Mouse (Mus musculus) kidney, postnatal 36 days (tissue): ENCODE measurements around the gene Osbpl10.
A peak's percentile ranks its signal among the peaks of the same experiment; 100 is the strongest.
"Not testable (repeated sequence)": the region's sequence is repeated elsewhere in the genome, so short reads cannot be mapped to it uniquely, and the experiment has no call there.

ENCODE experiments used
- DNase-seq, 2 experiments: peaks; one replicate each; pipeline ENCODE4 v3.0.0; 2021 to 2022; ENCODE audit warnings: mixed read lengths in 2 of 2

The Osbpl10 gene

GRCm38 (mm10) chr9:114985741-114986140, 7.4 kb downstream of the Osbpl10 start:
- DNase-seq: no peak

- no peak for DNase-seq
These were observed 8.0 kb downstream of the Osbpl10 start for GRCm38 (mm10) chr9:114986361-114986760.

- no peak for DNase-seq
These were observed 9.7 kb downstream of the Osbpl10 start for GRCm38 (mm10) chr9:114988029-114988428.

- no peak for DNase-seq
These were observed 10.4 kb downstream of the Osbpl10 start for GRCm38 (mm10) chr9:114988610-114989327.

DNA sequence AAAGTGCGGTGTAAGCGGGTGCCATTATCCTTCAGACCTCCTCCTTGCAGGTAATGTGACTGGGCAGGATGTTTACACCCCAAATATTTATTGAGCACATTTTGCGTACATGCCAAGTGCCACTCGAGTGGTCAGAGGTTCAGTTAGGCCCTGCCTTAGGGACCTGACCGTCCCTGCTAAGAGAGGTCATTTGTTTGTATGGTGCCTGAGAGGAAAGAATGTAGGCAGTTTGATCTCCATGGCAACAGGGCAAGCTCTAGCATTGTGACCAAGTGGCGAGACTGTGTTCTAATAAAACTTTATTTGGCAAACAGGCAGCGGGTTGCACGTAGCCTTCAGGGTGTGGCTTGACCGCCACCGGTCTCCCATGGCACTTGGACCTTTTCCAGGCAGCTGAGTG, 12.1 kb downstream of the Osbpl10 start:
- DNase-seq: peak; percentile 33 to 45

- DNase-seq: no peak
These were observed 14.2 kb downstream of the Osbpl10 start for GRCm38 (mm10) chr9:114992528-114992927.

DNA sequence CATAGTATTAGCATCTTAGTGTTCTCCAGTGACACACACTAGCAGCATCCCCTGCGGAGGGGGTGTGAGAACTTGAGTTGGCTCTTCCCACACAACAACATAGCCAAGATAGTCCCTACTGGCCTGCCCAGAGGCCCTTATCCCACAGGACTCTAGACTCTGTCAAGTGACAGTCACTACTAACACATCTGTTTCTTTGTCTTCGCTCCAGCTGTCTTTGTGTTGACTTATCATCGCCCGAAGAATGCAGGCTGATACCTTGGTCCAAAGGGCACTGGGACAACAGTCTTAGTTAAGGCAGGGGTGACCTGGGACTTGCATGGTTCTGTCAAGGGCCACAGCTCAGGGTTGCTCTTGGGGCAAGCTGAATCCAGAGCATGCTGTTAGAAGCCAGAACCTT, 16.9 kb downstream of the Osbpl10 start:
- DNase-seq: peak; percentile 23 to 25

- peak in 1 of 2 experiments; percentile 39 for DNase-seq
These were observed 17.3 kb downstream of the Osbpl10 start for GRCm38 (mm10) chr9:114995716-114996115.

DNA sequence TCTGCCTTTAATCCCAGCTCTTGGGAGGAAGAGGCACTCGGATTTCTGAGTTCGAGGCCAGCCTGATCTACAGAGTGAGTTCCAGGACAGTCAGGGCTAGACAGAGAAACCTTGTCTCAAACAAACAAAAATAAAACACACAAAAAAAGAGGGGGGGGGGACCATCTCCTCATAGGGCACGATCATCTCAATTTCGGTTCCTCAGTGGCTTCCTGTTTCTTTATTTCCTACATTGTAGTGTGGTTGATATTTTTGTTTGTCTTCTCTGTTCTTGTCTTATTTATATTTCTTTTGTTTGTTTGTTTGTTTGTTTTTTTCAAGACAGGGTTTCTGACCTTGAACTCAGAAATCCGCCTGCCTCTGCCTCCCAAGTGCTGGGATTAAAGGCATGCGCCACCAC, 18.1 kb downstream of the Osbpl10 start:
- DNase-seq: no peak

DNA sequence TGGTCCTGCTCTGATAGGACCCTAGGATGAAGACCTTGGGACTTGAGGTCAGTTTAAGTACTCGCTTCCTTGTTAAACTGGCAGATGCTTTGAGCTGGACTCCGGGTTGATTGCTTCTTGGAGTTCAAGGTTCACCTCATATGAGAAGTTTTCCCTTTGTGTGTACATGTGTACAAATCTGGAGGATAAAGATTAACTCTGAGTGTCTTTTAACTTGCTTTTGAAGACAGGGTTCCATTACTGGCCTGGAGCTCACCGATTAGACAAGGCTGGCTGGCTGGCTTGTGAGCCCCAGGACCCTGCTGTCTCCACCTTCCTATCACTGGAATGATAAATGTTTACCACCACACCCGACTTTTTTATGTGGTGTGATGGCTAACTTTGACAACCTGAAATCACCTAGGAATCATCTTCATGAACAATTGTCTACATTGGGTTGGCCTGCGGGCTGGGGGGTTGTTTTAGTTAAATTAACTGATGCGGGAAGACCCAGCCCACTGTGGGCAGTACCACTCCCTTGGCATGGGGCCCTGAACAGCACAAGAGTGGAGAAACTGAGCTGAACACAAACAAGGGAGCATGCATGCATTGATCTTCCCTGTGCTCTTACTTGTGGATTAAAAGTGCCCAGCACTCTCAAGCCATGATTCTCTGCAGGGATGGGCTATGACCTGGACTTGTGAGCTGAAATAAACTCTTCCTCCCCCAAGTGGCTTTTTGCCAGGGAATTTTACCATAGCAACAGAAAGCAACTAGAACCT, 20.8 kb downstream of the Osbpl10 start:
- DNase-seq: peak; percentile 55 to 70

- peak in 1 of 2 experiments; percentile 58 for DNase-seq
These were observed 21.4 kb downstream of the Osbpl10 start for GRCm38 (mm10) chr9:114999771-115000146.

DNA sequence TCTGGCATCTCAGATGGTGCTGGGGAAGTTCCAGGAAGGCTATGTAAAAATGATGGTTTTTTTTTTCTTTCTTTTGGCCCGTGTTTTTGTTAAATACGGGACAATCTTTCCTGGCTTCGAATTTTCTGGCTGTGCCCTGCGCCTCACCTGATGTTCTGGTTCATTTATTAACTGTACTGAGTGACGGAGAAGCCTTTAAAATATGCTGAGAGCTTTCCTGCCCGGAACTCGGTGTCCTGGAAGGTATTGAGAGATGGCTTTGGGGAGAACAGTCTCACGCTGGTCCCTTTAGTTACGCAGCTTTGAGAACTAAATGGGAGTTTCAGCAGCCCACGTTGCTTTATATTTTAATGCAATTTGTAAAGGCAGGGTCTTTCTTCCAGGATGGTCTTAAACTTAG, 27.1 kb downstream of the Osbpl10 start:
- DNase-seq: peak; percentile 60 to 83

DNA sequence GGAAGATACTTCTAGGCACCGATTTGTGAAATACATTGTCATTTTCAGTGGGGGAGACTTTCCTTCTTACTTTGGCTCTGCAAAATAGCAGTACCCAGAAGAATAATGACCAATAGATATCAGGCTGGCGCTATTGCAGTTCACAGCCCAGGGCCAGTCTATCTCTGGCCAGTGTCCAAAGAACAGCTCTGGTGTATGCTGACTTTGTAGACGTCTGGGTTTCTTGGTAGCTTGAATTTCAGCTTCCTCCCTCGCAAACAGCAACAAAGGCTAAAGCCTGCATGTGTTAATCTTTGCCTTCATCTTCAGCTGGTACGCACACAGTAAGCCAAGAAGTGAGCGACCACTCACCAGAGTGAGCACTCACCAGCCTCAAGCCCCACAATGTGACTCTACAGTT, 29.4 kb downstream of the Osbpl10 start:
- peak in 1 of 2 experiments; percentile 37 for DNase-seq

- no peak for DNase-seq
These were observed 29.8 kb downstream of the Osbpl10 start for GRCm38 (mm10) chr9:115008194-115008593.

DNA sequence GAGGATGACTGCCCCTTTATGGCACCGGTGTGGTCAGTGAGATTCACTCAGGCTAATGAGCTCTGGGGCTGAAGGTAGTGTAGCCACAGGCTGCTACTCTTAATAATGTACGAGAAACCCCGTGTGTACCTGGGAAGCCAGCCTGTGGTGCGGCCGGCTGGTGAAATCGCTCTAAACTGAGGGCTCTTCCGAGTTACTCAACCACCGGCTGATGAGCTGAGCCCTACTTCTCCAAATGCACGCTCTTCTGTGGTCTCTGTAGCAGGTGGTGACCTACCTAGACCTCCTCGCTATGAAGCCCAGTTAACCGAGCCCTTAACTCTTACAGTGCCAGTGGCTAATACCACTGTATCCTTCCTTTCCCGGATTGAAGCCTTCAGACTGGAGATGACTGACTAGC, 34.0 kb downstream of the Osbpl10 start:
- DNase-seq: no peak

- DNase-seq: no peak
These were observed 41.8 kb downstream of the Osbpl10 start for GRCm38 (mm10) chr9:115020141-115020540.

GRCm38 (mm10) chr9:115021419-115021818, 43.0 kb downstream of the Osbpl10 start:
- DNase-seq: peak; percentile 13 to 31

DNA sequence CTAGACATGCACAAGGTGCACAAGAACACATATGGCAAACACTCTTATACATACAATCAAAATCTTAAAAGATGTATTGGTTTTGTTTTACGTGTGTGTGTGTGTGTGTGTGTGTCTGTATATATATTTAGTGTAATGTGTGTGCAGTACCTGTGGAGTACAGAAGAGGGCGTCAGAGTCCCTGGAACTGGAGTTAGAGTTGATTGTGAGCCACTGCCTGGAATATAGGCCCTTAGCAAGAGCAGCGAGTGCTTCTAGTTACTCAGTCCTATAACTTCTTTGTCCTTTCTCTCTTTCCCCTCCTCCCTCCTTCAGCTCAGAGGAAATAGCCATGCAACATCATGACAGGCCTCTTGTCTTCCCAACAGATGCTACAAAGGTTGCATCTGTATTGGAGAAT, 44.8 kb downstream of the Osbpl10 start:
- no peak for DNase-seq

GRCm38 (mm10) chr9:115023708-115024383, 45.5 kb downstream of the Osbpl10 start:
- no peak for DNase-seq

- no peak for DNase-seq
These were observed 50.9 kb downstream of the Osbpl10 start for GRCm38 (mm10) chr9:115029307-115029706.

GRCm38 (mm10) chr9:115030581-115030980, 52.2 kb downstream of the Osbpl10 start:
- DNase-seq: no peak

GRCm38 (mm10) chr9:115031046-115031445, 52.7 kb downstream of the Osbpl10 start:
- DNase-seq: not testable (repeated sequence)

DNA sequence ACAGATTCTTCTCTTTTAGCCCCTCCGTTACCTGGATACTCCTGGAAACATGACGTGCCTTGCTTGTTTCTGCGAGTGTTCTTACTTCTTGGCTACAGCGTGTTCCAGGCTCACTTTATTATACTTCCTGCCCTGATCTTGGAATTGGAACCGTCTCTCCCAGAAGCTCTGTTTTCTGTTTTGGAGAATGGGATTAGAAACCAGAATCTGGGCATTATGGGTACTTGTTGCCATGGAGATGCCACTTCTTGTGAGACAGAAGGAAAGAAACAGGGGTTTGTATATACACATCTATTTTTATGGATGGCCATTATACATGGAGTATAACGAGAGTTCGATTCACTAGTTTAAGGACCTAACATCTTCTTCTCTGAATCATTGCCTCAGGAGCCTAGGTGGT, 54.4 kb downstream of the Osbpl10 start:
- DNase-seq: no peak

DNA sequence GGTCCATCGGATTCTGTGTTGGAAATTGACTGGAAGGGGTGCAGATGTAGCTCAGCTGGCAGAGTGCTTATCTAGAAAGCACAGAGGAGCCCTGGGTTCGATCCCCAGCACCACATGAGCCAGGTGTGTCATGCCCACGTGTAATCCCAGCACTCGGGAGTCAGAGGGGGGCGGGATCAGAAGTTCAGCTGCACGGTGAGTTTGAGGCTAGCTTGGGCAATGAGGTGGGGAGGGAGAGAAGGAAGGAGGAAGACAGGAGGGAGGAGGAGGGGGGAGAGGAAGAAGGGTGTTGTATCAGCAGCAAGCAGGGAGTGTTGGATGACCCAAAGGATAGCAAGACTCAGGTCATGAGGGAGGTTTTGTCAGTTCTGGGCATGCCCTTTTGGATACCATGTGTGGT, 55.9 kb downstream of the Osbpl10 start:
- DNase-seq: no peak
